Mouse (Mus musculus) heart, adult 2 months (tissue): Measurements from ENCODE around the gene Shpk. TPM values are rescaled to one million over a fixed set of nuclear protein-coding genes. Genes with fewer than 3 reads are reported as not detected.

ENCODE experiments used
- DNase-seq, 2 experiments: peaks; one replicate each; pipeline ENCODE4 v3.0.0; 2021
- H3K27ac ChIP-seq: fragments of 200-600 bp; 2 replicates; pipeline ENCODE4 v1.8.1; 2022
- H3K27me3 ChIP-seq: fragments of 200-500 bp; 2 replicates; pipeline ENCODE4 v1.6.1; 2012; ENCODE audit warnings: mild to moderate bottlenecking, low read length, inconsistent platforms, mixed read lengths; ENCODE audit not compliant: control insufficient read depth, insufficient read depth
- H3K36me3 ChIP-seq: fragments of 200-500 bp; 2 replicates; pipeline ENCODE4 v1.6.1; 2012; ENCODE audit warnings: low read length, inconsistent platforms; ENCODE audit not compliant: control insufficient read depth, insufficient read depth
- H3K4me1 ChIP-seq: fragments of 200-500 bp; 2 replicates; pipeline ENCODE4 v1.6.1; 2011; ENCODE audit warnings: low read length; ENCODE audit not compliant: control insufficient read depth, insufficient read depth
- H3K4me3 ChIP-seq: fragments of 200-600 bp; 2 replicates; pipeline ENCODE4 v1.8.1; 2022
- H3K79me2 ChIP-seq: fragments of 200-500 bp; replicated peaks from 2 replicates; pipeline ENCODE4 v1.6.1; 2012; ENCODE audit warnings: mild to moderate bottlenecking, inconsistent platforms, low read length, moderate library complexity, mixed read lengths; ENCODE audit not compliant: control insufficient read depth, insufficient read depth
- H3K9ac ChIP-seq: fragments of 200-500 bp; 2 replicates; pipeline ENCODE4 v1.6.1; 2012; ENCODE audit warnings: low read depth, mild to moderate bottlenecking, control low read depth, inconsistent platforms, low read length, mixed read lengths
- CTCF ChIP-seq: fragments of 200-600 bp; IDR thresholded peaks from 2 replicates; pipeline ENCODE4 v1.8.1; 2022; ENCODE audit warnings: antibody characterized with exemption, mild to moderate bottlenecking, moderate library complexity
- EP300 ChIP-seq: fragments of 200-500 bp; IDR thresholded peaks from 2 replicates; pipeline ENCODE4 v1.6.1; 2011; ENCODE audit warnings: low read depth, low read length, control low read depth; ENCODE audit not compliant: insufficient read depth
- POLR2A ChIP-seq: fragments of 200-500 bp; IDR thresholded peaks from 2 replicates; pipeline ENCODE4 v1.6.1; 2011; ENCODE audit warnings: mild to moderate bottlenecking, low read depth, low read length, control low read depth; ENCODE audit not compliant: insufficient read depth
- WGBS: fragments of 180-500 bp; shearing (Covaris S2); methylation state at CpG from one replicate; pipeline ENCODE4 v1.1.7; 2018; 5-methylcytosine and 5-hydroxymethylcytosine counted together
- intact Hi-C: fragments of 180-260 bp; cut with DNase I; formaldehyde crosslinking; loops from one replicate; pipeline ENCODE4 v1.15.1; 2025
- polyA plus RNA-seq: library from polyadenylated mRNA; depleted of rRNA; stranded (reverse); fragments of >200 nt; gene quantifications from 2 replicates; pipeline ENCODE4 v1.2.3, GENCODE M21; 2012
- total RNA-seq, 2 experiments: library from RNA; stranded (reverse); gene quantifications; 2 replicates each; pipeline ENCODE4 v1.2.3; 2021

Gene Shpk
- total and polyA plus RNA-seq, 3 experiments: 0.97 to 2.2 (median 1.1) TPM

- no peak overlapping the region for H3K4me3 ChIP-seq
- peaks cover 2% of the 10 kb centered on the region; the same call in 1 of the 2 replicates for H3K4me1 ChIP-seq
- H3K9ac ChIP-seq: no peak overlapping the region
- H3K36me3 ChIP-seq: no peaks in the 10 kb centered on the region
- H3K79me2 ChIP-seq: no peaks in the 10 kb centered on the region
- no peaks in the 10 kb centered on the region for H3K27me3 ChIP-seq
- TF ChIP-seq POLR2A (no peak), CTCF (no peak), EP300 (no peak)
- peak in 1 of 2 experiments; percentile 40 for DNase-seq
- intact Hi-C loops: no loop called here
- WGBS: 54% methylated on average over 6 of the region's 6 CpGs
- no peak overlapping the region for H3K27ac ChIP-seq
These were observed 6.2 kb upstream of the Shpk start for GRCm38 (mm10) chr11:73193047-73193446.

- 48% methylated on average over 2 of the region's 2 CpGs for WGBS
- intact Hi-C loops: no loop called here
- DNase-seq: no peak
- H3K27ac ChIP-seq: no peak overlapping the region
- no peak overlapping the region for H3K9ac ChIP-seq
- no peaks in the 10 kb centered on the region for H3K79me2 ChIP-seq
- no peaks in the 10 kb centered on the region for H3K27me3 ChIP-seq
- H3K4me1 ChIP-seq: peaks cover 2% of the 10 kb centered on the region; the same call in 1 of the 2 replicates
- no peak overlapping the region for H3K4me3 ChIP-seq
- no peak for TF ChIP-seq EP300
- no peak for TF ChIP-seq POLR2A
- H3K36me3 ChIP-seq: no peaks in the 10 kb centered on the region
These were observed 4.8 kb upstream of the Shpk start for GRCm38 (mm10) chr11:73194444-73194843.

GRCm38 (mm10) chr11:73198190-73198589, 1.1 kb upstream of the Shpk start:
- 9% methylated on average over 1 of the region's 1 CpGs for WGBS
- Histone ChIP-seq H3K27ac (peak overlapping the region; percentile 92; the same call in 1 of the 2 replicates), H3K36me3 (no peaks in the 10 kb centered on the region), H3K4me3 (peak overlapping the region; percentile 93), H3K27me3 (no peaks in the 10 kb centered on the region), H3K4me1 (peaks cover 6% of the 10 kb centered on the region), H3K79me2 (no peaks in the 10 kb centered on the region), H3K9ac (peak overlapping the region; percentile 67)
- intact Hi-C loops: no loop called here
- DNase-seq: no peak
- no peak for TF ChIP-seq POLR2A

GRCm38 (mm10) chr11:73198603-73199229, 544 bp upstream of the Shpk start, which contains the start of gene Ctns:
TSS of gene Ctns (minus strand) at chr11:73199042.
- Histone ChIP-seq H3K79me2 (no peaks in the 10 kb centered on the region), H3K36me3 (no peaks in the 10 kb centered on the region), H3K27me3 (no peaks in the 10 kb centered on the region), H3K9ac (peak within 1 kb of the TSS; percentile 86), H3K4me3 (peak within 1 kb of the TSS; percentile 93), H3K27ac (peak within 1 kb of the TSS; percentile 92), H3K4me1 (peaks cover 6% of the 10 kb centered on the region)
- under 1% methylated on average over 22 of the region's 22 CpGs for WGBS
- no peak for DNase-seq
- intact Hi-C loops: no loop called here
- 0 out of 2 replicates have a peak, but pooled peaks have one; percentile 73 for TF ChIP-seq EP300
- no peak for TF ChIP-seq CTCF
- peak; percentile 86 for TF ChIP-seq POLR2A

- intact Hi-C loops: loop anchor here (2.0 to 5.0 kb wide), 2 partner anchors 33 to 61 kb away; partner anchors contain the start of gene Haspin
- WGBS: 3% methylated on average over 12 of the region's 12 CpGs
- DNase-seq: no peak
These were observed 619 bp downstream of the Shpk start for GRCm38 (mm10) chr11:73199879-73200278.

GRCm38 (mm10) chr11:73201021-73201420, 1.8 kb downstream of the Shpk start:
- Histone ChIP-seq H3K36me3 (no peaks in the 10 kb centered on the region), H3K79me2 (no peaks in the 10 kb centered on the region), H3K4me3 (no peak overlapping the region), H3K27ac (peak overlapping the region; percentile 15; the same call in 1 of the 2 replicates), H3K4me1 (peaks cover 6% of the 10 kb centered on the region), H3K27me3 (no peaks in the 10 kb centered on the region), H3K9ac (no peak overlapping the region)
- no peak for DNase-seq
- no peak for TF ChIP-seq EP300
- no peak for TF ChIP-seq CTCF
- TF ChIP-seq POLR2A: no peak
- 59% methylated on average over 2 of the region's 2 CpGs for WGBS
- intact Hi-C loops: loop anchor here (2.0 to 5.0 kb wide), 2 partner anchors 34 to 62 kb away; partner anchors contain the start of gene Haspin

More at GRCm38 (mm10) chr11:73199879-73200278, 619 bp downstream of the Shpk start:
- Histone ChIP-seq H3K36me3 (no peaks in the 10 kb centered on the region), H3K4me1 (peaks cover 6% of the 10 kb centered on the region), H3K4me3 (peak overlapping the region; percentile 93), H3K27me3 (no peaks in the 10 kb centered on the region), H3K27ac (peak overlapping the region; percentile 92), H3K9ac (peak overlapping the region; percentile 86), H3K79me2 (no peaks in the 10 kb centered on the region)
- no peak for TF ChIP-seq POLR2A
- no peak for TF ChIP-seq CTCF
- no peak for TF ChIP-seq EP300
